Mouse (Mus musculus): ENCODE results near the gene Tcap. TPM values are rescaled to one million over a fixed set of nuclear protein-coding genes. Genes with fewer than 3 reads are reported as not detected.
A peak's percentile ranks its signal among the peaks of the same experiment; 100 is the strongest.
"Not testable (repeated sequence)": the region's sequence is repeated elsewhere in the genome, so short reads cannot be mapped to it uniquely, and the experiment has no call there.

Gene Tcap
- polyA plus RNA-seq, 1 experiment from 2014 or later = 0.44 TPM

DNA sequence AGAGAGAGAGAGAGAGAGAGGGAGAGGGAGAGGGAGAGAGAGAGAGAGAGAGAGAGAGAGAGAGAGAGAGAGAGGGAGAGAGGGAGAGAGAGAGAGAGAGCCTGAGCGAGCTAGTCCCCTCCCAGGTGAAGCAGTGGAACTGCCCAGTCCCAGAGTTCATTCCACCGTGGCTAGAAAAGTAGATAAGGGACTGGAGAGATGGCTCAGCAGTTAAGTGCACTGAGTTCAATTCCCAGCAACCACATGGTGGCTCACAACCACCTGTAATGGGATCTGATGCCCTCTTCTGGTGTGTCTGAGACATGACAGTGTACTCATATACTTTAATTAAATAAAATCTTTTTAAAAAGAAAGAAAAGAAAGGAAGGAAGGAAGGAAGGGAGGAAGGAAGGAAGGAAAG lies 1.2 kb upstream of the Tcap start:
- peak; percentile 50 for TF ChIP-seq CTCF (IDR thresholded peaks at IDR 0.05; ENCODE audit: low read depth)
- not testable (repeated sequence) for H3K9ac ChIP-seq (ENCODE audit: low read depth, low read length); H3K4me3 ChIP-seq (ENCODE audit: low read depth, low read length); H3K4me1 ChIP-seq (replicated peaks; ENCODE audit: control insufficient read depth, insufficient read depth, low read length); H3K4me2 ChIP-seq (replicated peaks; ENCODE audit: low read depth); H3K9me3 ChIP-seq (ENCODE audit: control insufficient read depth); H3K27ac ChIP-seq (ENCODE audit: low read depth, low read length)
- WGBS = 23% methylated on average over 2 of the region's 2 CpGs
- Histone ChIP-seq H3K36me3 (ENCODE audit: control insufficient read depth, insufficient read depth) (peaks cover 39% of the 10 kb centered on the region), H3K27me3 (replicated peaks; ENCODE audit: control insufficient read depth, insufficient read depth, low read length) (peaks cover 12% of the 10 kb centered on the region; the same call in 1 of the 2 replicates)
- peak; percentile 52 for ATAC-seq

DNA sequence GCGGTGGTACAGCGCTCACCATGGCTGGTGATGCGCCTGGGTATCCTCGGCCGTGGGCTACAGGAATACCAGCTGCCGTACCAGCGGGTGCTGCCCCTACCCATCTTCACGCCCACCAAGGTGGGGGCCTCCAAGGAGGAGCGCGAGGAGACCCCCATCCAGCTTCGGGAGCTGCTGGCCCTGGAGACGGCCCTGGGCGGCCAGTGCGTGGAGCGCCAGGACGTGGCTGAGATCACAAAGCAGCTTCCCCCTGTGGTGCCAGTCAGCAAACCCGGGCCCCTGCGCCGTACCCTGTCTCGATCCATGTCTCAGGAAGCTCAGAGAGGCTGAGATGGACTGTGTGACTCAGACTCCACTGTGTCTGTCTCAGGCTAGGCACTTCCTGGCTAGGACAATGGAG lies 605 bp downstream of the Tcap start:
- Histone ChIP-seq H3K27me3 (replicated peaks; ENCODE audit: control insufficient read depth, insufficient read depth, low read length) (peaks cover 18% of the 10 kb centered on the region; the same call in 1 of the 2 replicates), H3K4me3 (ENCODE audit: low read depth, low read length) (no peak overlapping the region), H3K4me1 (replicated peaks; ENCODE audit: control insufficient read depth, insufficient read depth, low read length) (no peaks in the 10 kb centered on the region), H3K27ac (ENCODE audit: low read depth, low read length) (no peak overlapping the region), H3K9ac (ENCODE audit: low read depth, low read length) (no peak overlapping the region), H3K4me2 (replicated peaks; ENCODE audit: low read depth) (no peak overlapping the region), H3K36me3 (ENCODE audit: control insufficient read depth, insufficient read depth) (peaks cover 21% of the 10 kb centered on the region), H3K9me3 (ENCODE audit: control insufficient read depth) (no peaks in the 10 kb centered on the region)
- no peak for TF ChIP-seq CTCF (IDR thresholded peaks at IDR 0.05; ENCODE audit: low read depth)
- WGBS = 83% methylated on average over 20 of the region's 20 CpGs
- no peak for ATAC-seq

DNA sequence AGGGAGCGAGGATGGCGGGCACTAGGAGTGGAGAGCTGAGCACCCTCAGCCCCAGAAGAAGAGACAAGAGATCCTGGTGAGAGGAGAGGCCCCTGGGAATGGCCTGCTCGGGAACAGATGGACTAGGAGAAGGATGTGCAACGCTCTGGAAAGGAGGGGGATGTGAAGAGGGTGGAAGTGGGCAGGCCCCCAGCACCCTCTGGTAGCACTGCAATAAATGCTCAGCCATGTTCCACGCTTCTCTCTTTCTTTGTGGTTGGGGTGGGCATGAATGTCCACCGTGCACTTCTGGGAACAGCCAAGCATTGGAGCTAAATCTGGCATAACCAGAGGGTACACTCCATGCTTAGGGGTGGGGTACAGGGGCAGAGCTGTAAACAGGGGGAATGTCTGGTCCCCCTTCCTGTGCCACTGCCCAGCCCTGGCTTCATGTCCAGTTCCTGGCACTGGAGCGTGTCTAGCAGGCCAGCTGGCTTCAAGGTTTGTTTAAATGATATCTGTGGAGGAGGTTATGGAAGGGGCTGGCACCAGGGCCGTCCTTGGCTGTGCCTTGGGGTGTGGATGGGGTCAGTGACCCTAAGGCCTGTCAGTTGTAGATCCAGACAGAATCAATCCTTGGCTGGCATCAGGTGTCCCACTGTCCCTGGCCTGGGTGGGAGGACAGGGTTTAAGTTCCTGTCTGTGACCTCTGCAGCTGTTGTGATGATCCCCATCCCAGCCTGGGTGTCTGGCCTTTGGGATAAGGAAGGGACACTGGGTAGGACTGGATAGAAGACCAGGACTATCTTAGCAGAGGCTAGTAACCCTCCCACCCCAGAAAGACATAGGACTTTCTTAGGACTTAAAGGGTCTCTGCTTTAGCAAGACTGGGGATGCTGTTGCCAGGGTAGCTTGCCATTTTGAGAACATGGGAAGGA lies 1.4 kb downstream of the Tcap start:
- WGBS = 72% methylated on average over 8 of the region's 8 CpGs

DNA sequence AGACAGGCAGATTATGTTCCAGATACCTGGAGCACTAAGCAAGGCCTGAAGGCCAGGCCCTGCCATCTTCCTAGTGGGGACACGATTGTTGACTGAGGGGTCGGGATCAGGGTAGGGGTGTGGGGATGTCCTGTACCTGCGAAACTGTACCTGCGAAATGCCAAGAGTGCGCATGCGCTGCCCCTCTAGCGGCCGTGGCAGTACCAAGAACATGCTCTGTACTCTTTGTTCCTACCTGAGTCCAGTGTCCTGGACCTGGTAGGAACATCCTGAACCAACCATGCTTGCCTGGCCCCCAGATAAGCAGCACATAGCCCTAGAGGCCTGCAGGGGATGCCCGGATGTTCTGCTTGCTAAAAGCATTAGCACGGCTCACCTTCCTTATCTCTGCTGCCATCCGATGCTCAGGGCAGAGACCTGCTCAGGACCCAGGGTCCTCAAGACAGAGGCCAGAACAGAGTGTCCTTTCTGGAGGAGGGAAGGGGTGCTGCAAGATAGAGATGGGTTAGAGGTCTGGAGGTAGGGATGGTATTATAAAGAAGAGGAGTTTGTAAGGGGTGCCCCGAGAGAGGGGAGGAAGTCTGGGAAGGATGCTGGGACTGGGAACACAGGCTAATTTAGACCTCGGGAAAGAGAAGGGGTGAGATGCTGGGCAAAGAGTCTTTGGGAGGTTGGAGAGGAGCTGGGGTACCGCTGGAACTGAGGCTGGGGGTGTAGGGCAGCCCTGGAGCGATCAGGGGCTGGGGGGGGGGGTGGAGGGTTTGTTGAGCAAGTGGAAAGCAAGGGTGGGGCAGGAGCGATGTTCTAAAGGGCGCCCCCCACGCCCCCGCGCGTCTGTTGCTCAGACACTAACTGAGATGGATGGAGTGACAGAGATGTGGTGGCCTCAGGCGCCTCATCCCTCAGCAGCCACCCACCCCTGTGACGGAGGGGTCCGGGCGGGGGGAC lies 2.3 kb downstream of the Tcap start, which contains the start of gene Pnmt:
Gene Pnmt, plus strand, starts transcription at position 813 of the 948 bp plus-strand sequence.
- H3K4me2 ChIP-seq (replicated peaks; ENCODE audit: low read depth) = no peak within 1 kb of the TSS
- peaks cover 18% of the 10 kb centered on the region; the same call in 1 of the 2 replicates for H3K27me3 ChIP-seq (replicated peaks; ENCODE audit: control insufficient read depth, insufficient read depth, low read length)
- peaks cover 4% of the 10 kb centered on the region; the same call in 1 of the 2 replicates for H3K36me3 ChIP-seq (ENCODE audit: control insufficient read depth, insufficient read depth)
- no peak for ATAC-seq
- no peaks in the 10 kb centered on the region for H3K9me3 ChIP-seq (ENCODE audit: control insufficient read depth)
- no peak within 1 kb of the TSS for H3K4me3 ChIP-seq (ENCODE audit: low read depth, low read length)
- TF ChIP-seq CTCF (IDR thresholded peaks at IDR 0.05; ENCODE audit: low read depth) = no peak
- H3K9ac ChIP-seq (ENCODE audit: low read depth, low read length) = no peak within 1 kb of the TSS
- no peaks in the 10 kb centered on the region for H3K4me1 ChIP-seq (replicated peaks; ENCODE audit: control insufficient read depth, insufficient read depth, low read length)
- WGBS = 50% methylated on average over 25 of the region's 25 CpGs
- no peak within 1 kb of the TSS for H3K27ac ChIP-seq (ENCODE audit: low read depth, low read length)

More for the DNA sequence above, 1.4 kb downstream of the Tcap start:
- no peak overlapping the region for H3K4me3 ChIP-seq (ENCODE audit: low read depth, low read length)
- no peak for ATAC-seq
- no peak for TF ChIP-seq CTCF (IDR thresholded peaks at IDR 0.05; ENCODE audit: low read depth)
- no peak overlapping the region for H3K27ac ChIP-seq (ENCODE audit: low read depth, low read length)
- no peak overlapping the region for H3K9ac ChIP-seq (ENCODE audit: low read depth, low read length)
- H3K36me3 ChIP-seq (ENCODE audit: control insufficient read depth, insufficient read depth) = peaks cover 14% of the 10 kb centered on the region
- no peaks in the 10 kb centered on the region for H3K4me1 ChIP-seq (replicated peaks; ENCODE audit: control insufficient read depth, insufficient read depth, low read length)
- no peaks in the 10 kb centered on the region for H3K9me3 ChIP-seq (ENCODE audit: control insufficient read depth)
- peaks cover 18% of the 10 kb centered on the region; the same call in 1 of the 2 replicates for H3K27me3 ChIP-seq (replicated peaks; ENCODE audit: control insufficient read depth, insufficient read depth, low read length)
- no peak overlapping the region for H3K4me2 ChIP-seq (replicated peaks; ENCODE audit: low read depth)

DNA sequence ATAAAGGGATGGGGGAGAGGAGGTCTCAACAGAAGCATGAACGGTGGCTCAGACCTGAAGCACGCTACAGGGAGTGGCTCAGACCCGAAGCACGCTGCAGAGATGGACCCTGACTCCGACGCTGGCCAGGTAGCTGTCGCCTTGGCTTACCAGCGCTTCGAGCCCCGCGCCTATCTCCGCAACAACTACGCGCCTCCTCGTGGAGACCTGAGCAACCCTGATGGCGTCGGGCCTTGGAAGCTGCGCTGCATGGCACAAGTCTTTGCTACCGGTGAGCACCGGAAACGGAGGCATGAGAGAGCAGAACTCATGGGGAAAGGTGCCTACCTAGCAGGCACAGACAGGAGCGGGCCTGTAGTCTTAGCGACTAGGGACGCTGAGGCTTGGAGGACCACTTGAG lies 3.0 kb downstream of the Tcap start:
- Histone ChIP-seq H3K27me3 (replicated peaks; ENCODE audit: control insufficient read depth, insufficient read depth, low read length) (peaks cover 18% of the 10 kb centered on the region; the same call in 1 of the 2 replicates), H3K36me3 (ENCODE audit: control insufficient read depth, insufficient read depth) (peaks cover 3% of the 10 kb centered on the region; the same call in 1 of the 2 replicates), H3K4me1 (replicated peaks; ENCODE audit: control insufficient read depth, insufficient read depth, low read length) (no peaks in the 10 kb centered on the region), H3K27ac (ENCODE audit: low read depth, low read length) (no peak overlapping the region), H3K9me3 (ENCODE audit: control insufficient read depth) (no peaks in the 10 kb centered on the region), H3K4me2 (replicated peaks; ENCODE audit: low read depth) (no peak overlapping the region), H3K9ac (ENCODE audit: low read depth, low read length) (no peak overlapping the region), H3K4me3 (ENCODE audit: low read depth, low read length) (no peak overlapping the region)
- TF ChIP-seq CTCF (IDR thresholded peaks at IDR 0.05; ENCODE audit: low read depth) = peak; percentile 46
- no peak for ATAC-seq
- 10% methylated on average over 24 of the region's 24 CpGs for WGBS
